Mouse (Mus musculus) forebrain, embryonic 14.5 days (tissue): ENCODE data around the gene Gpr27. TPM values are rescaled to one million over a fixed set of nuclear protein-coding genes. Genes with fewer than 3 reads are reported as not detected.

Experiments used
- polyA plus RNA-seq: library from polyadenylated mRNA; unstranded; fragments of >200 nt; fragmentation: Nextera tagmentation; extraction: Ambion mirVana; gene quantifications from 2 replicates; pipeline ENCODE4 v1.2.1, GENCODE M21; 2014

The Gpr27 gene
- polyA plus RNA-seq, 1 experiment from 2014 or later, result 14.7 TPM

Other genes starting within 250 kb of the Gpr27 start
- 63.3 and 89.2 TPM in 2 replicates for gene Foxp1, start 170.0 kb upstream of the Gpr27 start, polyA plus RNA-seq
- gene Eif4e3, start 25.9 kb upstream of the Gpr27 start, polyA plus RNA-seq, result 8.8 and 9.5 TPM in 2 replicates
- gene Gm20696, start 25.9 kb upstream of the Gpr27 start, polyA plus RNA-seq, result 0.99 and 2.3 TPM in 2 replicates
- gene Prok2, start 33.7 kb downstream of the Gpr27 start, polyA plus RNA-seq, result 1.5 and 2.0 TPM in 2 replicates